Mouse (Mus musculus) heart, embryonic 11.5 days (tissue): ENCODE measurements around the gene 4430402I18Rik. TPM values are rescaled to one million over a fixed set of nuclear protein-coding genes. Genes with fewer than 3 reads are reported as not detected.

Experiments used
- ATAC-seq: fragments of 200-750 bp; cut with Nextera tagmentation; replicated peaks from 2 replicates; pipeline ENCODE4 v1.8.0; 2017; ENCODE audit warnings: moderate library complexity; ENCODE audit not compliant: insufficient number of reproducible peaks, low FRiP score, low TSS enrichment
- H3K27ac ChIP-seq: fragments of 300-500 bp; sonication (generic); 2 replicates; pipeline ENCODE4 v1.5.1; 2014; ENCODE audit warnings: mild to moderate bottlenecking, low read depth, low read length
- H3K27me3 ChIP-seq: fragments of 300-500 bp; sonication (generic); 2 replicates; pipeline ENCODE4 v1.6.1; 2014; ENCODE audit warnings: mild to moderate bottlenecking, low read length, mixed read lengths; ENCODE audit not compliant: control insufficient read depth, insufficient read depth
- H3K36me3 ChIP-seq: fragments of 300-500 bp; sonication (generic); 2 replicates; pipeline ENCODE4 v1.6.1; 2014; ENCODE audit warnings: mild to moderate bottlenecking, low read length, moderate library complexity, mixed read lengths; ENCODE audit not compliant: control insufficient read depth, insufficient read depth
- H3K4me1 ChIP-seq: fragments of 300-500 bp; sonication (generic); 2 replicates; pipeline ENCODE4 v1.6.1; 2014; ENCODE audit warnings: low read length; ENCODE audit not compliant: control insufficient read depth, insufficient read depth
- H3K4me2 ChIP-seq: fragments of 300-500 bp; sonication (generic); 2 replicates; pipeline ENCODE4 v1.6.1; 2014; ENCODE audit warnings: mild to moderate bottlenecking, moderate library complexity
- H3K4me3 ChIP-seq: fragments of 300-500 bp; sonication (generic); 2 replicates; pipeline ENCODE4 v1.5.1; 2014; ENCODE audit warnings: low read depth, low read length
- H3K9ac ChIP-seq: fragments of 300-500 bp; sonication (generic); 2 replicates; pipeline ENCODE4 v1.6.1; 2014; ENCODE audit warnings: mild to moderate bottlenecking, low read depth, low read length, moderate library complexity
- H3K9me3 ChIP-seq: fragments of 300-500 bp; sonication (generic); replicated peaks from 2 replicates; pipeline ENCODE4 v1.6.1; 2016; ENCODE audit warnings: low read length; ENCODE audit not compliant: control insufficient read depth
- WGBS: fragments of 180-500 bp; shearing (Covaris S2); extraction: QIAGEN DNeasy Blood & Tissue Kit; methylation state at CpG from one replicate; pipeline ENCODE4 v1.1.7; 2014; ENCODE audit not compliant: insufficient replicate concordance; 5-methylcytosine and 5-hydroxymethylcytosine counted together
- polyA plus RNA-seq: library from polyadenylated mRNA; unstranded; fragments of >200 nt; fragmentation: Nextera tagmentation; extraction: Ambion mirVana; gene quantifications from 2 replicates; pipeline ENCODE4 v1.2.1, GENCODE M21; 2014

4430402I18Rik gene
- polyA plus RNA-seq, 1 experiment from 2014 or later = 5.1 TPM

DNA sequence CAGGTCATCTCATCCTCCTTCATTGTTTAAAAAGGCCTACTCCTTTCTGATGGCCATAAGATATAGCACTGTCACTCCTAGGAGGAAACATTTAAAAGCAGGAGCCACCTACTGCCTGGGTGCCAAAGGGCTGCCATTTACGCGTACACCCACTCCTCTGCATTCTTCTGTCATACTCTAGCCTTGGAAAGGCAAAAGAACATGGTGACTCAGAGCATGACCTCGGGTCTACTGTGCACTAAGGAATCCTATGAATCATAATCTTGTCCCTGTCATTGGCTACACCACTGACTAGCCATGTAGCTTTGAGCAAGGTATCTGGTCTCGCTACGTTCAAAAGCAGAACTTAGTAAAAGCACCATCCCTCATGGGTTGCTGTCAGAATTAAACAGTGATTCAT is 41.2 kb downstream of the 4430402I18Rik start:
- Histone ChIP-seq H3K27ac (no peak overlapping the region), H3K36me3 (no peaks in the 10 kb centered on the region), H3K4me1 (peaks cover 12% of the 10 kb centered on the region), H3K4me2 (no peak overlapping the region), H3K27me3 (no peaks in the 10 kb centered on the region), H3K9me3 (no peaks in the 10 kb centered on the region), H3K9ac (no peak overlapping the region), H3K4me3 (no peak overlapping the region)
- ATAC-seq = no peak
- WGBS = 85% methylated on average over 5 of the region's 5 CpGs

DNA sequence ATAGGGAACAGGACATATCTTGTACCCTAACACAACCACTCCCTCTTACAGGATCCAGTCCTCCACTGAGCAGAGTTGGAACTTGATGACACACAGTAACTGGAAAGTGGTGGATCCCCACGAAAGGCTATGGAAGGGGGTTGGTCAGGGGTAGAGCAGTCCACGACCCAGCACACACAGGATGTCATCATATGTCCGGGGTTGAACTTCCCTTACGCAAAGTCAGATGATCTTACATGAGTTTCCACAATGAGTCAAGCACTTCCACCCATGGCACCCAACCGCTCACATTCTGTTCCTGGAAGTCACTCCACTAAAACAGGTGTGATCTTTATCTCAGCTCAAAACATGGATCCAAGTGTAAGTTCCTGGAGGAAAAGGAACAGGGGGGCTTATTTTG is 49.8 kb downstream of the 4430402I18Rik start:
- no peaks in the 10 kb centered on the region for H3K9me3 ChIP-seq
- H3K4me1 ChIP-seq = no peaks in the 10 kb centered on the region
- H3K27ac ChIP-seq = no peak overlapping the region
- WGBS = 69% methylated on average over 5 of the region's 5 CpGs
- no peak overlapping the region for H3K9ac ChIP-seq
- H3K4me2 ChIP-seq = no peak overlapping the region
- H3K36me3 ChIP-seq = no peaks in the 10 kb centered on the region
- H3K4me3 ChIP-seq = no peak overlapping the region
- H3K27me3 ChIP-seq = no peaks in the 10 kb centered on the region
- ATAC-seq = no peak

DNA sequence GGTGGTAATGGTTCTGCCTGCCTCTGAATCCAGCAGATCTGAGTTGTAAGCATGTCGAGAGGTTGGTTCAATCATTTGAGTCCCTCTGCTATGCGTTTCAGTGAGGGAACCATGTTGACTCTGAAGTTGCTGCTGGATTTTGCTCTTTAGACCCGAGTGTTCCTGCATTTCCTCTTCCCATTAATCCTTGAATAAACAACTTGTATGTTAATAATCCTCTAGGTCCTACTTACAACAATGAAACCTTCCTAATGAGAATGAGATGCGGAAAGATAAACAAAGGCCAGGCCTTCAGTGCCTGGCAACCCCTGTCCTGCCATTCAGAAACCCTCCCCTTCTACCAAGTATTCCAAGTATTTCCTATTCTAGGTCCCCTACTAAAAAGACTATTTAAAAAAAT is 51.1 kb downstream of the 4430402I18Rik start:
- Histone ChIP-seq H3K4me2 (no peak overlapping the region), H3K27ac (no peak overlapping the region), H3K4me1 (no peaks in the 10 kb centered on the region), H3K4me3 (no peak overlapping the region), H3K27me3 (no peaks in the 10 kb centered on the region), H3K9ac (no peak overlapping the region), H3K36me3 (no peaks in the 10 kb centered on the region), H3K9me3 (no peaks in the 10 kb centered on the region)
- ATAC-seq = no peak
- WGBS = 55% methylated on average over 4 of the region's 4 CpGs

DNA sequence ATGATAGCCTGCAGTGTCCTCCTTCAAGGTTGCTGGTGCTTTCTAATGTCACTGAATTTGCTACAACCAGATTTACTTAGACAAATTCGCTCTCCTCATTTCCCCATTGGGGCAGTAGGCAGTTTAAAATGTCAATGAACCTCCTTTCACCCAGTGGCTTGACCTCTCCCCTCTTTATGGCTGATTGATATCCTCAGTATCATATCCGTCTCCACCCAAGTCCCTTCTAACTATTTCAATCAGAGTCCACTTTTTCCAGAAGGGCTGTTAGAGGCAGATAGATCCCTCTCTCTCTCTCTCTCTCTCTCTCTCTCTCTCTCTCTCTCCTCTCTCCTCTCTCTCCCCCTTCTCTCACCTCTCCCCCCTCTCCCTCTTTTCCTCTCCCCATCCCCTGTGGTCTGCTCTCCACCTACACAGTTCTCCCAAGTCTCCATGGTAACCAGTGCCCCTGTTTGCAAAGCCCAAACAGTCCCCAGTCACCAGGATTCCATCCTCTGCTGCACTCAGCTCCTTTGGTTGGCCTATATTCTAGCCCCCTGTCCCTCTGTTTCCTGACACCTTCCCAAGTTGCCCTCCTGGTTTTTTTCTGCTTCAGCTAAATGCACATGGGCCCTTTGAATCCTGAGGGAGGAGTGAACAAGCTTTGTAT is 51.9 kb downstream of the 4430402I18Rik start:
- Histone ChIP-seq H3K36me3 (no peaks in the 10 kb centered on the region), H3K4me2 (no peak overlapping the region), H3K4me3 (no peak overlapping the region), H3K9me3 (no peaks in the 10 kb centered on the region), H3K27me3 (no peaks in the 10 kb centered on the region), H3K9ac (no peak overlapping the region), H3K27ac (no peak overlapping the region), H3K4me1 (no peaks in the 10 kb centered on the region)
- WGBS = 61% methylated on average over 2 of the region's 2 CpGs
- ATAC-seq = no peak

DNA sequence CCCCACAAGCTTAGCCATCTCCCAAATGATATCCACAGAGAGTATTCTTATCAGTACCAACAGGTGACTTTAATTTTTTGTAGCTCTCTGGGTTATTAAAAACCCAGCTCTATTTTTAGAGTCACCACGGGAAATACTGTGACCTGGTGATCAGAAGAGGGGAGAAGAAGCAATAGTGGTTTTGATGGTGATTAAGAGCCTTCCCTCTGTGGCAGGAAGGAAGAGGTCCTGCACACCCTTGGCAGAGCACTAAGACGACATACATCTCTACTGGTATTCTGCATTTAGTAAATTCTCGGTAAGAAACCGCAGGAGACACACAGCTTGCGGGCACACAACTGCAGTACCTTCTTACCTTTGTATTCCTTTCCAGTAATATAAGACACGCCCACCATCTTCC is 53.0 kb downstream of the 4430402I18Rik start:
- Histone ChIP-seq H3K4me2 (no peak overlapping the region), H3K4me1 (no peaks in the 10 kb centered on the region), H3K9ac (no peak overlapping the region), H3K27ac (no peak overlapping the region), H3K4me3 (no peak overlapping the region), H3K36me3 (no peaks in the 10 kb centered on the region), H3K27me3 (no peaks in the 10 kb centered on the region), H3K9me3 (no peaks in the 10 kb centered on the region)
- ATAC-seq = no peak
- 76% methylated on average over 6 of the region's 6 CpGs for WGBS

DNA sequence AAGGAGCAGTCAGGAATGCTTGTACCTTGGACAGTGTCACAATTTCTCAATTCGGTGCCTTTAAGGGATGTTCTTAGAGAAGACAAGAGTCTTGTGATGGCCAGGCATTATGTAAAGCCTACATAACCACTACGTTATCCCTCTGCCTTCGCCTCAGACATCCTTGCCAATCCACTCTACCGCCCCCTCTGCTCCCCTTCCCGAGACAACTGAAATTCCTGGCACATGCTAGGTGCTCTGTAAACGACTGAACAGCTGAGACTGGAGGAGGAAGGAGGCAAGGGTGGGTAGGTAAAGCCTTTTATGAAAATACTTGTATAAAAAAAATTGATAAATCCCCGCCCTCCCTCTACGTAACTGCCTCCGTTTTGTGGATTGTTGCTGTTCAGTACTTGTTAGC is 58.9 kb downstream of the 4430402I18Rik start:
- no peaks in the 10 kb centered on the region for H3K36me3 ChIP-seq
- H3K4me3 ChIP-seq = no peak overlapping the region
- no peaks in the 10 kb centered on the region for H3K4me1 ChIP-seq
- H3K27ac ChIP-seq = no peak overlapping the region
- no peak overlapping the region for H3K4me2 ChIP-seq
- H3K27me3 ChIP-seq = no peaks in the 10 kb centered on the region
- no peaks in the 10 kb centered on the region for H3K9me3 ChIP-seq
- WGBS = 72% methylated on average over 9 of the region's 9 CpGs
- no peak overlapping the region for H3K9ac ChIP-seq
- no peak for ATAC-seq

DNA sequence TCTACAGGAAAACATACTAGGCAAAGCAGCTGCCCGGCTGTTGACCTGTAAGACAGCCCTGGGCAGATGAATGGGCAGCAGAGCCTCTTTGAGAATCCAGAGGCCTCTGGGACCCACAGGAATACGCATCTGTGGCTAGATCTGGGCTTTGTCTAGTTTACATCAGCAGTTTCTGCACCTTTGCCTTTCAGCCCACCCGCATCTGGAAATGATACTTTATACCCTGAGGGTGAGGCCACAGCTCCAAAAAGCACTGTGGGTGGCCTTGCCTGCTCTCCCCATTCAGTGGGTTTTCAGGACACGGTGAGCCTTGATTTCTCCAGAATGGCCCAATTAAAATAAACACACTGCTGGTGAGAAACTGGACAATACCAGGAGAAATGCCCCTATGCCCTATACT is 59.4 kb downstream of the 4430402I18Rik start:
- no peaks in the 10 kb centered on the region for H3K4me1 ChIP-seq
- 73% methylated on average over 4 of the region's 4 CpGs for WGBS
- no peaks in the 10 kb centered on the region for H3K36me3 ChIP-seq
- H3K9ac ChIP-seq = no peak overlapping the region
- H3K27ac ChIP-seq = no peak overlapping the region
- H3K9me3 ChIP-seq = no peaks in the 10 kb centered on the region
- H3K4me3 ChIP-seq = no peak overlapping the region
- no peak for ATAC-seq
- H3K27me3 ChIP-seq = no peaks in the 10 kb centered on the region
- H3K4me2 ChIP-seq = no peak overlapping the region

DNA sequence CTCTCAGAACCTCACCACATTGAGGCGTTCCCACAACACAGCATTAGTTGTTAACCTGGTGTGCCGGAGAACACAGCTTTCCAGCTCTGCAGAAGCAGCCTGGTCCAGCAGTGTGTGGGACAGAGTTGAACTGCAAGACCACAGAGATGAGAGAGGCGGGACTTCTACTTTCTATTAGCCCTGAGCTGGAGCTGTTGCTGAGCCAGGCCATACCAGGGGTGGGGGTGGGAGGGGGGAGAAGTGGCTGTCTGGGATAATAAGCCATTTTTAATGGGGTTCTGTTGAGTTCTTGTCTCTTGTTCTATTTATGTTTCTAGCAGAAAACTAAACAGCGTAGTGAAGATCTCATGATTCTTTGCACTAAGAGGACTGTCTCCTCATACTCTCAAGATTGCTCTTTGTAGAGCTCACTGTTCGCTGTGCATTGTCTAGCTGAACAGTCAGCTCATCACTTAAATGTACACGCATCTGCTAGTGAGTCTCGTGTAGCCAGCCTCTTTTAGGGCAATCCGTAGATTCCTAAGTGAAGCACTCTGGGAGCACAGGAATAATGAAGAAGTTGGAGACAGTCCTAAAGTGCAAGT is 64.0 kb downstream of the 4430402I18Rik start:
- Histone ChIP-seq H3K4me1 (no peaks in the 10 kb centered on the region), H3K27ac (no peak overlapping the region), H3K9ac (no peak overlapping the region), H3K4me2 (no peak overlapping the region), H3K27me3 (no peaks in the 10 kb centered on the region), H3K4me3 (no peak overlapping the region), H3K9me3 (no peaks in the 10 kb centered on the region), H3K36me3 (no peaks in the 10 kb centered on the region)
- no peak for ATAC-seq
- WGBS = 72% methylated on average over 8 of the region's 8 CpGs

DNA sequence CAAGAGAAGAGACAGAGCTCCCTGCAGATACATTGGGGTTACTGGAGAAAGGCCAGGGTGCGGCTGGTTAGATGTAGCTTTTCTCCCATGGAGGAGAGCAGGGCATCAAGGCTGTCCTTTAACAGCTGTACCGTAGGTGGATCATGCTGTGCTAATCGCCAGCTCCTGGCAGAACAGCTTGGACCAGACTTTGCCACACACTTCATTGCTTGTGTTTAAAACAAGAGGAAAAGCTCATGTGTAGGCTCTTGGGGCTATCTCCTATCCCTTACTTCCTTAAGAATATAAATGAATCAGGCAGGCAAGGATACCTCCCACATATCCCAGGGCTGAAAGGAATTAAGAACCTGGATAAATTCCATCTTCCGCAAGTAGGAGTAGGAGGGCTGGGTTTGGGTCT is 64.8 kb downstream of the 4430402I18Rik start:
- H3K27me3 ChIP-seq = no peaks in the 10 kb centered on the region
- H3K4me3 ChIP-seq = no peak overlapping the region
- no peak overlapping the region for H3K4me2 ChIP-seq
- no peak for ATAC-seq
- WGBS = 79% methylated on average over 4 of the region's 4 CpGs
- no peak overlapping the region for H3K27ac ChIP-seq
- no peaks in the 10 kb centered on the region for H3K9me3 ChIP-seq
- no peak overlapping the region for H3K9ac ChIP-seq
- H3K36me3 ChIP-seq = no peaks in the 10 kb centered on the region
- no peaks in the 10 kb centered on the region for H3K4me1 ChIP-seq
